Mouse (Mus musculus) erythroid progenitor cell, adult 5-6 weeks (primary cell): ENCODE results near the gene Zfp619. TPM values are rescaled to one million over a fixed set of nuclear protein-coding genes. Genes with fewer than 3 reads are reported as not detected.
A peak's percentile ranks its signal among the peaks of the same experiment; 100 is the strongest.
"Not testable (repeated sequence)": the region's sequence is repeated elsewhere in the genome, so short reads cannot be mapped to it uniquely, and the experiment has no call there.

ENCODE experiments used
- ATAC-seq: replicated peaks from 2 replicates; pipeline ENCODE4 v1.8.0; 2016; ENCODE audit warnings: moderate number of reproducible peaks, mild to moderate bottlenecking, moderate TSS enrichment, inconsistent platforms; ENCODE audit not compliant: poor library complexity, low FRiP score, severe bottlenecking
- total RNA-seq, 2 experiments: library from RNA; stranded (forward) in 1 of 2; stranded (reverse) in 1 of 2; fragments of 150-400 nt in 1 of 2; fragments of 186-747, 209-891 nt in 1 of 2; gene quantifications; 2 replicates each; pipeline versions ENCODE4 v1.2.3 to v1.2.4; 2015 to 2017; ENCODE audit warnings: low replicate concordance in 2 of 2

Gene Zfp619
- total RNA-seq (2015; ENCODE audit: low replicate concordance) (2.1 and 2.9 TPM in 2 replicates), total RNA-seq (2017; ENCODE audit: low replicate concordance) (0.30 and 0.77 TPM in 2 replicates)

GRCm38 (mm10) chr7:39517616-39518177 is at the start of gene Zfp619:
Gene Zfp619 (plus strand): TSS chr7:39517766.
- ATAC-seq, result peak; percentile 100

DNA sequence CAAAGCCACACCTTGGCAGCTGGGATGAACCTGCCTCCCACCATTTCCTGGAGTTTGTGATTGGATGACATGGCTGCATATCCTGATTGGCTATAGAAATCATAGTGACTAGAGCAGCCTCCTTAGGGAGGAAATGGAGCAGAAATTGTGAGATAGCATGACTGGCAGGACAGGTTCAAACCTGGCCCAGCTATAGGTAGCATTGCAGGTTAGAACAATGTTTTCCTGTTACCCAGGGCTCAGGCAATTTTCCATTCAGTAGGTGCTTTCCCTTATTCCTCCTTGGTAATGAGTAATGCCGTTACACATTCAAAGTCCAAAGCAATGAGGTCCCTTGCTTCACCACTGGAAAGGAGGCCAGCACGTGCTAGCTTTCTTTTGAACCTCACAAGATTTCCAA is 38.6 kb upstream of the Zfp619 start:
- ATAC-seq, result no peak

DNA sequence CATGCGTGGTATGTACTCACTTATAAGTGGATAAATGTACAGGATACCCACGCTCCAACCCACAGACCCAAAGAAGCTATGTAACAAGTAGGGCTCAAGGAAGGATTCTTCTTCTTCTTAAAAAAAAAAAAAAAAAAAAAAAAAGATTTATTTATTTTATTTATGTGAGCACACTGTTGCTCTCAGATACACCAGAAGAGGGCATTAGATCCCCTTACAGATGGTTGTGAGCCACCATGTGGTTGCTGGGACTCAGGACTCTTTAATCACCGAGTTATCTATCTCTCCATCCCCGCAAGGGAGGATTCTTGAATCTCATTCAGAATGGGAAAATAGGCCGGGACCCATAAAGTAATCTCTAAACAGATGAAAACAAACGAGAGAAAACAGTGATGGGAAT is 33.2 kb upstream of the Zfp619 start:
- no peak for ATAC-seq

GRCm38 (mm10) chr7:39487159-39487853 is 30.3 kb upstream of the Zfp619 start:
- ATAC-seq, result no peak

DNA sequence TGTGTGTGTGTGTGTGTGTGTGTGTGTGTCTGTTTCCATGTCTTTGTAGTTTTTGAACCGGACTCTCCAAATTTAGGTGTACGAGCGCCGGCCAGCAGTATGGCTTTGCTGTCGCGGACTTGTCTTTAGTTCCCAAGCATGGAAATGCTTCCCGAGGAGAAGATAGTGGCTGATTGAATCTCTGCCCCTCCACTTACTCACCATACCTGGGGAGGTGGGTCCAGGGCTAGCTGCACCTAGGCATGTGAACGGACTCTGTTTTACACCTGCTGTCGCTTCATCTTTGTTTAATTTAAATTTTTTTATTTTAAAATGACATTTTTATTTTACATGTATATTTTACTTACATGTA is 29.7 kb upstream of the Zfp619 start:
- ATAC-seq, result no peak

DNA sequence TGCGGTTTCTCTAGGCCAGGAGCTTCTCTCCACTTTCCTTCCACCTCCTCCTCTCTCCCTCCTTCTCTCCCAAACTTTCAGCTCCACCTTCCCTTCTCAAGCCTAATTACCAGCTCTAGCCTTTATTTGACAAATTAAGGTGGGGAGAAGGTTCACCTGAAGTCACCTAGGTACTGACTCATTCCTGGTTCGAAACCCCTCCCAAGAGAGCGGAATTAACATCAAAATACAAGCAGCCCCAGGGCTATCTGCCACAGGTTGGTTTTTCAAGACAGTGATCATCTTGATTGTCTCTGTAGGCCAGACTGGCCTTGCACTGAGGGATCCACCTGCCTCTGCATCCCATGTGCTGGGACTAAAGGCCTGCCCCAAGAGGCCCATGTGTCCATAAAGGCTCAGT is 22.9 kb upstream of the Zfp619 start:
- ATAC-seq, result no peak

GRCm38 (mm10) chr7:39504100-39504499 is 13.5 kb upstream of the Zfp619 start:
- ATAC-seq, result no peak

DNA sequence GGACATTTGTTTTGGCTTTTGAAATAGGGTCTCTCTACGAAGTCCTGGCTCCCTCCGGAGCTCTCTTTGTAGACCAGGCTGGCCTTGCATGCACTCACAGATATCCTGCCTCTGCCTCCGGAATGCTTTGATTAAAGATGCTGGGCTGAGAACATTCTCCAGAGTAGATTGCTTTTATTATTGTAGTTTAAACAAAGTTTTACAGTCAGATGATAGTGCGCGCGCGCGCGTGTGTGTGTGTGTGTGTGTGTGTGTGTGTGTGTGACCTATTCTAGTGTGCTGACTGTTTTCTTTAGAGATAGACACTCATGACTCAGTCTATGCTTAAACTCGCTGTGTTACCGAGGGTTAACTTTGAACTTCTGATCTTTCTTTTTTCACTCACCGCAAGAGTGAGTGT is 796 bp downstream of the Zfp619 start:
- no peak for ATAC-seq

- no peak for ATAC-seq
These were observed 6.3 kb downstream of the Zfp619 start for GRCm38 (mm10) chr7:39523703-39524424.

DNA sequence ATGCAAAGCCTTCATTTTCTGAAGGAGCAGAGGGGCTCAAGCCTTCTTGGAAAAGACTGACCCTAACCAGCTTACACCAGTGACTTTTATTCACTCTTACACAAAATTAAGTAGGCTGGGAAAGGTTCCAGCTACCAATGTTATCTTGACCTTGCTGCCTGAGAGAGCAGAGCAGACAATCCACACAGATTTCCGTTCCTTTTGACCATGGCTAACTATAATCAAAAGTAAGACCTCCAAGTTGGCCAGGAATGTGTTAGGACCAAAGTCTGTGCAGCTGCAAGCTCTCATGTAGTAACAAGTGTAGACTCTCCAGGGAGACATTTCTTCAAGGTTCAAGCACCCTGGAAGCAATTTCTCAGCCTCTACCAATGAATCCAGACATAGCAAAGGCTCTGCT is 25.6 kb downstream of the Zfp619 start:
- ATAC-seq, result no peak

GRCm38 (mm10) chr7:39544242-39545111 is 26.9 kb downstream of the Zfp619 start:
- peak; percentile 89 for ATAC-seq

GRCm38 (mm10) chr7:39545134-39545533 is 27.6 kb downstream of the Zfp619 start:
- no peak for ATAC-seq

DNA sequence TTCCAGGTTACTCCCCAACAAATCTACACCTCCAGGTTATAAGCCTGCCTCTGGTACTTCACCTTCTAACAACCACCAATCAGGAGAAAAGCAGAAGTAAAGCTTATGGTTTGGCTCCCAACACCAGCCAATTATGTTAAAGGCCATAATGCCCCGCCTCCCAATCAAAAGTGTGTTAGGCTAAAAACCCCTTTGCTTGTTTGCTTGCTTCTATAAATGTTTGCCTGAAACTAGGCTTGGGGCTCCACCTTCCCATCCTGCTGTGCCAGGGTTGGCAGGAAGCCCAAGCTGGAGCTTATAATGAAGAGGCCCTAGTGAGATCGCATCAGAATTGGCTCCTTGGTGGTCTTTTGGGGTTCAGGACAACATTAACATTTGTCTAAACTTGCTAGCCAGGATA is 31.8 kb downstream of the Zfp619 start:
- no peak for ATAC-seq

GRCm38 (mm10) chr7:39551976-39552891 is 34.7 kb downstream of the Zfp619 start:
- ATAC-seq, result peak; percentile 98

DNA sequence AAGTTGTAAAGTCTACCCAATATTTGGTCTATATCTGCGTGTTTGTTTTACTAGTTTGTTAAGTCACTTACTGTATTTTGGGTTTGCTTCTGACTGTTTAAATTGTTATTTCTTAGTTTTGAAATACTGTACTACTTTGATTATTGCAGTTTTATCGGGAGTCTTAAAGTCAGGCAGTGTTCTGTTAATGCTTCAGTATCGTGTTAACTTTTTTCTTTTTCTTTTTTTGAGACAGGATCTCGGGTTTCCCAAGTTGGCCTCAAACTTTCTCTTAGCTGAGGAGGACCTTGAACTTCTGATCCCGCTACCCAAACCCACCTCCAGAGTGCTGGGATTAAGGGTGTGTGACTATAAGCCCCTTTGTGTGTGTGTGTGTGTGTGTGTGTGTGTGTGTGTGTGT is 35.4 kb downstream of the Zfp619 start:
- peak; percentile 9 for ATAC-seq

- ATAC-seq, result no peak
These were observed 36.3 kb downstream of the Zfp619 start for GRCm38 (mm10) chr7:39553871-39554270.

DNA sequence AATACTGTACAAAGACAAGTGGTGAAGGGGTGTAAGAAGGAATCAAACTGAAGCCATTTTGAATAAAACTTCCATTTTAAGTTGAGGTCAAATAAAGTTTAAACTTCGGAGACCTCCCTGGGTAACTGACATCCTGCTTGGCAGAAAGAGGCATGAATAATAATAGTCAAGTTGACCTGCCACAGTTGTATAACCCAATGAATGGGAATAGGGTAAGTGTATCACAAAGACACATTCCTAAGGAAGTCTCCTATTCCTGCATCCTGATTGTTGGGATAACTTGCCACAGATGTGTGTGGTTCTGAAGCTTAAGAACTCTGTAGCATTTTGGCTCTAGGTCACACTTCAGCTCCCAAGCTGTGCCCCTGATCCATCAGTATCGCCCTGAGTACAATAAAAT is 62.5 kb downstream of the Zfp619 start:
- no peak for ATAC-seq

- ATAC-seq, result no peak
These were observed 63.0 kb downstream of the Zfp619 start for GRCm38 (mm10) chr7:39580601-39581000.

GRCm38 (mm10) chr7:39586834-39587233 is 69.3 kb downstream of the Zfp619 start:
- ATAC-seq, result not testable (repeated sequence)
